Mouse (Mus musculus) embryonic fibroblast, embryonic 13.5 days (primary cell): ENCODE results near the gene Immp2l.

ENCODE experiments used
- CTCF ChIP-seq: IDR thresholded peaks from 2 replicates; pipeline ENCODE4 v1.5.1; 2011; ENCODE audit warnings: mild to moderate bottlenecking, control low read depth, low read length, moderate library complexity, borderline replicate concordance; ENCODE audit not compliant: insufficient read depth
- POLR2A ChIP-seq: IDR thresholded peaks from 2 replicates; pipeline ENCODE4 v1.6.1; 2011; ENCODE audit warnings: low read depth, mild to moderate bottlenecking, control low read depth, low read length, moderate library complexity

DNA sequence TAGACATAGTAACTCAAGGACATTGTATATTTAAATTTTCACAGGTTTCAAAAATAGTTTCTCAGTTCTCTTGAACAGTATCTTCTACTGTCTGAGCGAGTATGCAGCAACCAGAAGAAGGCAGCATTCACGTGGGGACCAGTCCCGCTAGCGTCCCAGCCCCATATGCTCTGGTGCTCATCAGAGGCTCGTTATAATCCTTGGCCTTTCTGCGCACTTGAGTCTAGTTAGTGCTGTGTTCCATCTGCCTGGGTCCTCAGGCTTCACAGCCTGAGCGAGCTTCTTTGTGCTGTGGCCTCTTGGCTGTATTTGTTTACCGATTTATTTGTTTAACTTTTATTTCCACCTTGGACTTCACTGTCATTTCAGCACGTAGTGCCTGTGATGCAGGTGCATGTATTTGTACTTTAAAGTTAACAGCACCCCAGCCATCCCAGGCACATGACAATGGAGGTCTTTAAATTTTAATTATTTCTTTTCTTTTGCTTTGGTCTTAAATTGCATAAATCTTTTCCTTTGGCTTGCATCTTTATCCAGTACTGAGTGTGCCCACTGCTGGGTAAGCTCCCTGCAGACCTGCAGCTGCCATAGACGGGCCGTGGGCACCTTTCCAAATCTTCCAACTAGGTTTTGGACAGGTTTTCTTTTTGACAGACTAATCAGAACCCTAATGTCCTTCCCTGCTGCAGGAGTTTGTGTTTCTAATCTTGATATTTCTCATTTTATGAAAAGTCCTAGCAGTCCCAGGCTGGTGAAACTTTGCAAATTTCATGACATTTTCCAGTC lies 30.3 kb downstream of the Immp2l start:
- no peak for TF ChIP-seq CTCF
- TF ChIP-seq POLR2A = no peak
